Mouse (Mus musculus) kidney, adult 2 months (tissue): ENCODE results near the gene Plgrkt. TPM values are rescaled to one million over a fixed set of nuclear protein-coding genes. Genes with fewer than 3 reads are reported as not detected.
A peak's percentile ranks its signal among the peaks of the same experiment; 100 is the strongest.

Experiments used
- DNase-seq: peaks from one replicate; pipeline ENCODE4 v3.0.0; 2021
- H3K27ac ChIP-seq: fragments of 200-500 bp; 2 replicates; pipeline ENCODE4 v1.5.1; 2012; ENCODE audit warnings: low read depth, low read length, control low read depth, inconsistent platforms; ENCODE audit not compliant: insufficient read depth
- H3K27me3 ChIP-seq: fragments of 200-500 bp; replicated peaks from 2 replicates; pipeline ENCODE4 v1.6.1; 2012; ENCODE audit warnings: mild to moderate bottlenecking, moderate library complexity, low read length, inconsistent platforms; ENCODE audit not compliant: control insufficient read depth, insufficient read depth
- H3K36me3 ChIP-seq: fragments of 200-500 bp; 2 replicates; pipeline ENCODE4 v1.6.1; 2012; ENCODE audit warnings: mild to moderate bottlenecking, moderate library complexity, low read length, inconsistent platforms; ENCODE audit not compliant: control insufficient read depth, insufficient read depth
- H3K4me1 ChIP-seq: fragments of 200-500 bp; 2 replicates; pipeline ENCODE4 v1.6.1; 2011; ENCODE audit warnings: low read length; ENCODE audit not compliant: control insufficient read depth, insufficient read depth
- H3K4me3 ChIP-seq: fragments of 200-500 bp; 2 replicates; pipeline ENCODE4 v1.5.1; 2011; ENCODE audit warnings: mild to moderate bottlenecking, low read depth, low read length, control low read depth; ENCODE audit not compliant: insufficient read depth
- CTCF ChIP-seq: fragments of 200-500 bp; conservative IDR thresholded peaks from 2 replicates; pipeline ENCODE4 v1.5.1; 2011; ENCODE audit warnings: low read depth, mild to moderate bottlenecking, control low read depth, low read length, moderate library complexity, mixed read lengths; ENCODE audit not compliant: insufficient read depth, insufficient read length
- POLR2A ChIP-seq: fragments of 200-500 bp; IDR thresholded peaks from one replicate; pipeline ENCODE4 v1.6.1; 2011; ENCODE audit warnings: low read depth, low read length, control low read depth
- WGBS: fragments of 180-500 bp; shearing (Covaris S2); methylation state at CpG from one replicate; pipeline ENCODE4 v1.1.7; 2018; 5-methylcytosine and 5-hydroxymethylcytosine counted together
- polyA plus RNA-seq: library from polyadenylated mRNA; depleted of rRNA; stranded (reverse); fragments of >200 nt; gene quantifications from 2 replicates; pipeline ENCODE4 v1.2.3, GENCODE M21; 2012

Gene Plgrkt
- polyA plus RNA-seq, 1 experiment, result 25.2 TPM

GRCm38 (mm10) chr19:29364076-29364475 lies 3.1 kb downstream of the Plgrkt start:
- no peak overlapping the region for H3K4me3 ChIP-seq
- H3K27me3 ChIP-seq, result no peaks in the 10 kb centered on the region
- H3K27ac ChIP-seq, result no peak overlapping the region
- no peak for DNase-seq
- H3K4me1 ChIP-seq, result 0 out of 2 replicates have a peak, but pooled peaks cover 7% of the 10 kb centered on the region
- 85% methylated on average over 5 of the region's 5 CpGs for WGBS
- H3K36me3 ChIP-seq, result no peaks in the 10 kb centered on the region
- no peak for TF ChIP-seq CTCF
- no peak for TF ChIP-seq POLR2A

GRCm38 (mm10) chr19:29363557-29363956 lies 3.6 kb downstream of the Plgrkt start:
- 84% methylated on average over 7 of the region's 7 CpGs for WGBS
- Histone ChIP-seq H3K36me3 (no peaks in the 10 kb centered on the region), H3K4me3 (no peak overlapping the region), H3K27me3 (no peaks in the 10 kb centered on the region), H3K4me1 (0 out of 2 replicates have a peak, but pooled peaks cover 7% of the 10 kb centered on the region), H3K27ac (no peak overlapping the region)
- no peak for DNase-seq
- TF ChIP-seq CTCF (no peak), POLR2A (no peak)

DNA sequence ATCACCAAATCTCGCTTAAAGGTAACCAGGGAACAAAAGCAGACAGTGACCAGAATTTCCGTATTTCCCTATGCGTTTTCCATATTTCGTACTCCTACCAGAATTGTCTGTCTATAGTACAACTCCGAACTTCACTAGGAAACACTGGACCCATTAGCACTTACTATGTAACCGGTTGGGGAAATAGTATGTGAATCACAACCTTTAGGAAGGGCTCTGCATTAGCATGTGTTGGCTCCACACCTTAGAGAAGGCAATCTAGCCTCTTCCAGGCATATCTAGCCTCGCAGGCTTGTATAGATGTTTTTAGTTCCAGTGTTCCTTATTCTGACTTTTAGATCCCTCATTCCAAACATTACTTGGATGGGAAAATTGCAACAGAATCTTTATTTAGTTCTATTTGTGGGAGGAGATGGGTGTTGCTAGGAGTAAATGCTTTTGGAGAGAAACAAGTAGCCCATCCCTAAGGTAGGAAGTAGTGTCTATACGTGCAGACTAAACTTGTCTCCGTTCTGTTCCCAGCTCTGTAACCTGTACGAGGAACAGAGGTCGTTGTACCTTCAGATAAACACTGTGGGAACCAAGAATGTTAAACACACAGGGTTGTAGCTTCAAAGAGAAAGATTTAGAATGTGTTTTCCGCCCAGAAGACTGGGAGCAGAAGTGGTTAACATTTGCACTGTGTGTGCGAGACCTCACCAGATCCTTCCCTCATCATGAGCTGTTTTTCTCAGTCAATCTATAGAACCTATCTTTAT lies 4.8 kb downstream of the Plgrkt start:
- Histone ChIP-seq H3K4me1 (0 out of 2 replicates have a peak, but pooled peaks cover 7% of the 10 kb centered on the region), H3K36me3 (no peaks in the 10 kb centered on the region), H3K27me3 (no peaks in the 10 kb centered on the region), H3K27ac (0 out of 2 replicates have a peak overlapping the region, but pooled peaks have one; percentile 33), H3K4me3 (peak overlapping the region; percentile 62)
- WGBS, result 45% methylated on average over 13 of the region's 13 CpGs
- TF ChIP-seq CTCF, result no peak
- no peak for TF ChIP-seq POLR2A
- no peak for DNase-seq

DNA sequence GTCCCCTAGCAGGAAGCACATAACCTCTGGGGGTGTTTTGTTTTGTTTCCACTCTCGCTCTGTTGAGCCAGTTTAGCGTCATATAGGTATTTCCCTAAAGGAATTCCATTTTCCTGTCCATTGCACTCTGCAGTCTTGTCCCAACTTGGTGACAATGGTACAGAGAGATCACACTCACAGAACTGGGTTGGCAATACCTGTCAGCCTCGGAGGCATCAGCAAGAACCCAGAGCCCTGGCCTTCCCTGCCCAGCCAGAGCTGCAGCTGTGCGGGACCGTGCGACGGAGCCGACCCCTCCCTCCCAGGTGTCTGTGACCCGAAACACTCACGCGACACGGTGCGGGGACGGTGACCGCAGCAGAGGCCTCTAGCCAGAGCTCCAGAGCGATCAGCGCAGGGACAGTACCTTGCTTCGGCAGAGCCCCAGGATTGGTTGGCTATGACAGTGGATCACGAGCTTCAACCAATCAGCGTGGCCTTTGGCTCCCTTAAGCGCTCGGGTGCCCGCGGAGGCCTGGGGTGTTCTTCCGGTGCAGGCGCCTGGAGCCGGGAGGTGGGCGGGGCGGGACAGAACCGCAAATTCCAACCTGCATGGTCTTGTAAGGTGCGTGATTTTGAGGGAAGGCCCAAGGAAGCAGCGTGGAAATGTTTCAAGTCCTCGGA lies 5.6 kb downstream of the Plgrkt start:
- 1% methylated on average over 33 of the region's 33 CpGs for WGBS
- no peaks in the 10 kb centered on the region for H3K27me3 ChIP-seq
- TF ChIP-seq POLR2A (peak; percentile 66), CTCF (no peak)
- H3K27ac ChIP-seq, result peak overlapping the region; percentile 33; the same call in 1 of the 2 replicates
- peak; percentile 97 for DNase-seq
- no peaks in the 10 kb centered on the region for H3K36me3 ChIP-seq
- 0 out of 2 replicates have a peak, but pooled peaks cover 7% of the 10 kb centered on the region for H3K4me1 ChIP-seq
- peak overlapping the region; percentile 62 for H3K4me3 ChIP-seq

- Histone ChIP-seq H3K27ac (no peak overlapping the region), H3K27me3 (no peaks in the 10 kb centered on the region), H3K4me3 (no peak overlapping the region), H3K36me3 (no peaks in the 10 kb centered on the region), H3K4me1 (peaks cover 7% of the 10 kb centered on the region; the same call in 1 of the 2 replicates)
- 92% methylated on average over 5 of the region's 5 CpGs for WGBS
- DNase-seq, result no peak
- no peak for TF ChIP-seq CTCF
- no peak for TF ChIP-seq POLR2A
These were observed 6.9 kb downstream of the Plgrkt start for GRCm38 (mm10) chr19:29360251-29360650.

GRCm38 (mm10) chr19:29356281-29356680 lies 10.9 kb downstream of the Plgrkt start:
- WGBS, result 62% methylated on average over 11 of the region's 11 CpGs
- peak; percentile 56 for DNase-seq
- Histone ChIP-seq H3K36me3 (no peaks in the 10 kb centered on the region), H3K27me3 (no peaks in the 10 kb centered on the region), H3K27ac (peak overlapping the region; percentile 40), H3K4me1 (peaks cover 3% of the 10 kb centered on the region; the same call in 1 of the 2 replicates), H3K4me3 (no peak overlapping the region)
- no peak for TF ChIP-seq POLR2A
- no peak for TF ChIP-seq CTCF
